In the genomic region with DNA sequence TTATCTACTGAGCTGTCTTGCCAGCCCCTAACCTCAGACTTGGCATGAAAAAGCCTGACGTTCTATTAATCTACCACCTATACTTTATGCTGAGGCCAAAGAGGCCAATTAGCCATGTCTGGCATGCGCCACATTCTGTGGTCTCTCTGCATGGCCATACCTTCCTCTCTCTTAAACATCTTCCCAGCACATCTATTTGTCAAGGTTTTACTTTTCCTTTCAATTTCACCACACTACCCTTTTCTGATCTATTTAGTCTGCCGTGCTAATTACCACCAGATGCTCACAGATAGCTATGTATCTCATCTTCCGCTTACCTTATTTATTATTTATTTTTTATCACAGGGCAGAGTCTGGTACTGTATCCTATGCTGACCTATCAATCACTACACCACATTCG, we compare ENCODE assay signal across 1 mouse cellular context.
TF ChIP-seq lines count a peak whose summit lies in the region.

No protein-coding gene starts in this region.

TF ChIP-seq in MEL, 35 proteins besides CTCF, POLR2A, EP300 and RAD21 (continued from another document):
- TF ChIP-seq CHD1 (IDR thresholded peaks at IDR 0.05; ENCODE audit: low read depth, low read length): no peak
